Mouse (Mus musculus): ENCODE data around the gene Cyb5r4. TPM values are rescaled to one million over a fixed set of nuclear protein-coding genes. Genes with fewer than 3 reads are reported as not detected.
"Not testable (repeated sequence)": the region's sequence is repeated elsewhere in the genome, so short reads cannot be mapped to it uniquely, and the experiment has no call there.

The Cyb5r4 gene
- polyA plus RNA-seq, 1 experiment from 2014 or later: 54.6 TPM

DNA sequence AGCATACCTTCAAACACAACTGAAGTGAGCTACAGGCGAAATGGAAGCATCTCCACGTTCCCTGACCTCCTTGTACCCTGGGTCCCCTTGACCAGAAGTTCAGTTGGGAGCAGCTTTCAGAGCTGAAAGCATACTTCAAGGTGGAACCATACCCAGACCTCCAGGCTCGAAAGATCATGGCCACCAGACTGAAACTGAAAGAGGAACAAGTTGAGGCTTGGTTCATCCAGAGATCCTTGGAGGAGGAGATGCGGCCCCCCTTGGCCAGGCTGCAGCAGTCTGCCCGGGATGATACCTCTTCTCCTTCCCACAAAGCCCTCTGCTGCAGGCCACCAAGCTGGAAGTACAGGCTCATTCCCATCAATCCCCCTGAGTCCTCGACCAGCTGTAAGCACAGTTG, 105.2 kb downstream of the Cyb5r4 start:
- not testable (repeated sequence) for H3K36me3 ChIP-seq; DNase-seq (ENCODE audit: low spot score); H3K27ac ChIP-seq; H3K27me3 ChIP-seq (ENCODE audit: insufficient read depth, poor library complexity, severe bottlenecking); H3K4me1 ChIP-seq; H3K4me3 ChIP-seq; H3K9me3 ChIP-seq
- 76% methylated on average over 6 of the region's 6 CpGs for WGBS

Other genes with a start within 250 kb of the Cyb5r4 start
- 8.7 and 27.6 TPM in 2 replicates for gene Snap91, start 141.4 kb upstream of the Cyb5r4 start, polyA plus RNA-seq (2016; fragmentation: Nextera tagmentation; extraction: Ambion mirVana)
- 0.29 and 0.32 TPM in 2 replicates for gene Ripply2, start 6.5 kb upstream of the Cyb5r4 start, polyA plus RNA-seq (2016; fragmentation: Nextera tagmentation; extraction: Ambion mirVana)
- gene Mrap2, start 122.3 kb downstream of the Cyb5r4 start, polyA plus RNA-seq (2016; fragmentation: Nextera tagmentation; extraction: Ambion mirVana): not detected in 2 replicates
- gene Cep162, start 233.5 kb downstream of the Cyb5r4 start, polyA plus RNA-seq (2016; fragmentation: Nextera tagmentation; extraction: Ambion mirVana): 4.8 and 6.5 TPM in 2 replicates